Mouse (Mus musculus) inflammation-experienced regulatory T-cells, adult 16 weeks (primary cell): ENCODE measurements around the gene Uba1. TPM values are rescaled to one million over a fixed set of nuclear protein-coding genes. Genes with fewer than 3 reads are reported as not detected.

Experiments
- polyA plus RNA-seq: library from polyadenylated mRNA; unstranded; fragments of 100-300 nt; shearing (Covaris generic); gene quantifications from one replicate; pipeline ENCODE4 v1.2.1, GENCODE M21; 2017

Uba1 gene
- polyA plus RNA-seq, result 281 TPM

DNA sequence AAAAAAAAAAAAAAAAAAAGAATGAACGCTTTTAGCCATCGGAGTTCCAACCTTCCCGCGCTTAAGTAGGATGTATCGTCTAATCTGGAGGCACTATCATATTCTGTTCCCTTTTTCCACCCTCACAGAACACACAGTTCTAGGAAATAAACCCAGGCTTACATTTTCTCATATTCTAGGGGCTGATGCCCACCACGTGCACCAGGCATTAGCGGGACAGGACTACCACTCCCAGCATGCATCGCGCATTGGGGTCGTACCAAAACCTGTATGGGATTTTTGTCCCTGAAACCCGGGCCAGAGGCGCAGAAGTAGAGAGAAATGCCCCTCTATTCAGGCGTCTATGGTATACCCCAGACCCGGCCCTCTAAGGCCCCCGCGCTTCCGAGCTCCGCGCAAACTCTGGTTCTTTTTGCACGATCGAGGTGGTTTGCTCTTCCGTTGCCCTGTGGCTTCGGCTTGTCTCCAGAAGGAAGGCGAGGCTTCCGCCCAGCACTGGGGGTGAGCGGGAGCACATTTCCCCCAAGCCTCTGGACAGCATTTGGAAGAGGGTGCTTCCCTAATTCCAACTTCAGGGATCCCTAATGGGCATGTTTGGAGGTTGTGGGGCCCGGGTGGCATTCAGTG is at the start of gene Uba1:
Gene Uba1 (plus strand): TSS at position 301 of the 627 bp plus-strand sequence.

GRCm38 (mm10) chrX:20617176-20617902 is 40.8 kb upstream of the Uba1 start, which contains the start of the genes Rbm10 and Ndufb11:
Gene Rbm10, plus strand, starts transcription at chrX:20617503.
Gene Ndufb11, minus strand, starts transcription at chrX:20617619.

DNA sequence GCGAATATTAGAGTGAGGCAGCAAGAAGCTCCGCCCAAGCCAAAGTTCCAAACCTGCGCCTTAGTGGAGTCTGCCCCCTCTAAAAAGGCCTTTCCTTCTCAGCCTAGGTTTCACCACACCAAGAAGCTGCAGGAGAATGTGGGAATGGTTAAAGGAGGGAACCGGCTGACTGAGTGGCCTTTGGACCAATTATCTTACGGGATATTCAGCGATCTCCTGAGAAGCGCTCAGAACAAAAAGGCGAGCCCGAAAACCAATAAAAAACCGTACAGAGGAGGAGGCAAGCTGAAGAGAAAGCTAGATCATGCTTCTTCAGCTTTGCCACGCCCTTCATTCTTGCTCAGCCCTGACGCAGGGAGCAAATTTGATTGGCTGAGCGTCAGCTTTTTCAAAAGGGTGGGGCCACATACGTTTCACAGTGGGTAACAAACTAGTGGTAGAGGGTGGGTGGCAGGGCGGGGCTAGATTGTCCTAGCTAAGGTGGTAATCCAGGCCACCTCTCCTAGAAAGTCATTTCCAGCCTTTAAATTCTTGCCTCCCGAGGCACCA is 29.5 kb downstream of the Uba1 start, which contains the start of gene Cdk16:
Gene Cdk16 (plus strand): TSS at position 436 of the 549 bp plus-strand sequence.

DNA sequence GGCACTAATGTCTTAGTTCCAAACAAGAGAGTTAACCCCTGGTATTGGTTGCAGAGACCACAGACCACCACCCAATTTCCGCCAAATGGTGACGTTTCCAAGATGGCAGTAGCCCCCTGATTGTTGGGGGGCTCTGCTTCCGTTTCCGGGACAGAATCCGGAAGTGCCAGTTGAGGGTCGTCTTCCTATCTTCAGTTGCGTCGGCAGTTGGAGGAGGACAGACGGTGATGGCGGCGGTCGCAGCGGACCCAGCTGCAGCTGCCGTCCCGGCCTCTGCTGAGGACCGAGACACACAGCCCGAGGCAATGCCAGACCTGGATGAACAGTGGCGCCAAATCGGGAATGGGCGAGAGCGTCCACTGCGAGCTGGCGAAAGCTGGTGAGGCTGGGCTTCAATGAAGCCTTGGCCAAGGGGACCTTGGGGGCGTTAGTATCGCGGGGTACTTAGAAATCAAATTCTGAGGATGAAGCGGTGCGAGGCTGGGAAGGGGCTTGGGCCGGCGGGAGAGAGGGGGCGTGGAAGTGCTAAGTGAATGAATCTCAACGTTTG is 45.7 kb downstream of the Uba1 start, which contains the start of gene Usp11:
Gene Usp11 (plus strand): TSS at position 166 of the 550 bp plus-strand sequence.

Other genes starting within 250 kb of the Uba1 start
- gene Jade3, start 232.6 kb upstream of the Uba1 start, polyA plus RNA-seq, result 3.9 TPM
- not detected for gene Rgn, start 108.5 kb upstream of the Uba1 start, polyA plus RNA-seq
- 79.3 TPM for gene Rbm10, start 40.8 kb upstream of the Uba1 start, polyA plus RNA-seq
- 178 TPM for gene Ndufb11, start 40.7 kb upstream of the Uba1 start, polyA plus RNA-seq
- gene Cdk16, start 29.6 kb downstream of the Uba1 start, polyA plus RNA-seq, result 12.5 TPM
- gene Usp11, start 45.6 kb downstream of the Uba1 start, polyA plus RNA-seq, result 29.4 TPM
- 205 TPM for gene Araf, start 139.5 kb downstream of the Uba1 start, polyA plus RNA-seq
- not detected for gene Timp1, start 211.8 kb downstream of the Uba1 start, polyA plus RNA-seq